Mouse (Mus musculus) midbrain, embryonic 14.5 days (tissue): ENCODE results near the gene Hibch. TPM values are rescaled to one million over a fixed set of nuclear protein-coding genes. Genes with fewer than 3 reads are reported as not detected.
"Not testable (repeated sequence)": the region's sequence is repeated elsewhere in the genome, so short reads cannot be mapped to it uniquely, and the experiment has no call there.

Source experiments
- ATAC-seq: fragments of 200-750 bp; cut with Nextera tagmentation; 2 replicates; pipeline ENCODE4 v1.8.0; 2017; ENCODE audit warnings: moderate number of reproducible peaks, moderate library complexity; ENCODE audit not compliant: low FRiP score, low TSS enrichment
- DNase-seq: peaks from one replicate; pipeline ENCODE4 v3.0.0-alpha.2; 2015
- H3K27ac ChIP-seq: fragments of 300-500 bp; sonication (generic); replicated peaks from 2 replicates; pipeline ENCODE4 v1.5.1; 2014; ENCODE audit warnings: mild to moderate bottlenecking, low read depth, low read length, moderate library complexity
- H3K27me3 ChIP-seq: fragments of 300-500 bp; sonication (generic); 2 replicates; pipeline ENCODE4 v1.6.1; 2014; ENCODE audit warnings: low read length, control low read depth, mixed read lengths; ENCODE audit not compliant: control insufficient read depth, insufficient read depth
- H3K36me3 ChIP-seq: fragments of 300-500 bp; sonication (generic); 2 replicates; pipeline ENCODE4 v1.6.1; 2014; ENCODE audit warnings: low read length, control low read depth; ENCODE audit not compliant: control insufficient read depth, insufficient read depth
- H3K4me1 ChIP-seq: fragments of 300-500 bp; sonication (generic); 2 replicates; pipeline ENCODE4 v1.6.1; 2014; ENCODE audit warnings: mild to moderate bottlenecking, antibody characterized with exemption, low read length, control low read depth; ENCODE audit not compliant: control insufficient read depth, insufficient read depth
- H3K4me2 ChIP-seq: fragments of 300-500 bp; sonication (generic); 2 replicates; pipeline ENCODE4 v1.6.1; 2014; ENCODE audit warnings: mild to moderate bottlenecking, low read length, moderate library complexity
- H3K4me3 ChIP-seq: fragments of 300-500 bp; sonication (generic); replicated peaks from 2 replicates; pipeline ENCODE4 v1.5.1; 2014; ENCODE audit warnings: low read depth, low read length
- H3K9ac ChIP-seq: fragments of 300-500 bp; sonication (generic); replicated peaks from 2 replicates; pipeline ENCODE4 v1.6.1; 2014; ENCODE audit warnings: mild to moderate bottlenecking, low read length, moderate library complexity
- H3K9me3 ChIP-seq: fragments of 300-500 bp; sonication (generic); 2 replicates; pipeline ENCODE4 v1.6.1; 2016; ENCODE audit warnings: low read length, control low read depth, mixed read lengths; ENCODE audit not compliant: control insufficient read depth
- WGBS: fragments of 180-500 bp; shearing (Covaris S2); extraction: QIAGEN DNeasy Blood & Tissue Kit; methylation state at CpG from one replicate; pipeline ENCODE4 v1.1.7; 2014; 5-methylcytosine and 5-hydroxymethylcytosine counted together
- polyA plus RNA-seq: library from polyadenylated mRNA; unstranded; fragments of >200 nt; fragmentation: Nextera tagmentation; extraction: Ambion mirVana; gene quantifications from 2 replicates; pipeline ENCODE4 v1.2.1, GENCODE M21; 2014

The Hibch gene
- polyA plus RNA-seq, 1 experiment from 2014 or later: 31.9 TPM

DNA sequence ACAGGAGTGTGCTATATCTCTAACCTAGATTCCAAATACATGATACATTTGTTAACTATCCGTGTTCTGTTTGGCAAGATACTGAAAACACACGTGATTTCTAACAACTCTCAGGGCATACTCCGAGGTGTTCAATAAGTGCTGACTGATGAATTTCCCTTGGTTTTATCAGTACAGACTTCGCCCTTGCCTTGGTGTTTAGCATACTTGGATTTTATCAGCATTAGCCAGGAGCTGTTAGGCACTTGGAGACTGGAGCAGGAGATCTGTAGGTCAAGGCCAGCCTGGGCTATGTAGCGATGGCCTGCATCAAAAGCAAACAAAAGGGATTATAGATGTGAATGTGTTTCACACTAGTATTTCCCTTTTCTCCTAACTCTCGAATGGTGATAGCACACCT is 36.3 kb upstream of the Hibch start:
- H3K9me3 ChIP-seq: no peaks in the 10 kb centered on the region
- DNase-seq (no peak), ATAC-seq (no peak)
- no peak overlapping the region for H3K4me3 ChIP-seq
- no peaks in the 10 kb centered on the region for H3K4me1 ChIP-seq
- WGBS: 91% methylated on average over 6 of the region's 6 CpGs
- no peak overlapping the region for H3K27ac ChIP-seq
- no peak overlapping the region for H3K9ac ChIP-seq
- H3K36me3 ChIP-seq: no peaks in the 10 kb centered on the region
- H3K27me3 ChIP-seq: no peaks in the 10 kb centered on the region
- no peak overlapping the region for H3K4me2 ChIP-seq

DNA sequence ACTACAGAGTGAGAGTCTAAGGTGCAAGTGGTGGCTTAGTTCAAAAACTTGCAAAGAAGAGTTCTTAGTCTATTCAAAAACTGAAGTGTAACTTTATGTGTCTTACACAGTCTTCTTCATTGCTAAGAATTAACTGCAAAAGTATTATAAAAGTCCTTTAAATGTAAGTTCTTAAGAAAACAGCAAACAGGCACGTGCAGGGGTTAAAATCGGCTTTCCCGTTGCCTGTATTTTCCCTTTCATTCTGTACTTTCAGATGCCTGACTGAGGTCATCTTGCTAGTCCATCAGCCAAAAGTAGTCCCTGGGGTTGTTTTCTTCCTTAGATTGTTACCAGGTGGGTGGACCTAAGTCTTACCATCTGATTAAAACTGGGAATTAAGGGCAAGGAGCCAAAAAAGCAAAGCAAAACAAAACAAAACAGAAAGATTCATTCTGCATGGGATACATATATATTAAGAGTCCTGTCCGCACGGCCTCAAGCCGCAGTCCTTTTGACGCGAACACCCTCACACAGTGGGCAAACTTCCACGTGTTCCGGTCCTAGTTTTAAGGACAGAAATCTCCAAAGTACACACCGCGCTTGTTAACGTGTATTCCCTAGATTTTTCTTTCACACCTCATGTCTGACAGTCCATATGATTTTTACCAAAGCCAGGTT is 28.4 kb upstream of the Hibch start:
- H3K4me3 ChIP-seq: peak overlapping the region; percentile 71
- H3K36me3 ChIP-seq: no peaks in the 10 kb centered on the region
- peak overlapping the region; percentile 93 for H3K9ac ChIP-seq
- WGBS: 69% methylated on average over 13 of the region's 13 CpGs
- no peak overlapping the region for H3K27ac ChIP-seq
- H3K27me3 ChIP-seq: no peaks in the 10 kb centered on the region
- peak overlapping the region; percentile 86 for H3K4me2 ChIP-seq
- DNase-seq (peak; percentile 21), ATAC-seq (peak; percentile 16)
- peaks cover 16% of the 10 kb centered on the region for H3K4me1 ChIP-seq
- H3K9me3 ChIP-seq: no peaks in the 10 kb centered on the region

DNA sequence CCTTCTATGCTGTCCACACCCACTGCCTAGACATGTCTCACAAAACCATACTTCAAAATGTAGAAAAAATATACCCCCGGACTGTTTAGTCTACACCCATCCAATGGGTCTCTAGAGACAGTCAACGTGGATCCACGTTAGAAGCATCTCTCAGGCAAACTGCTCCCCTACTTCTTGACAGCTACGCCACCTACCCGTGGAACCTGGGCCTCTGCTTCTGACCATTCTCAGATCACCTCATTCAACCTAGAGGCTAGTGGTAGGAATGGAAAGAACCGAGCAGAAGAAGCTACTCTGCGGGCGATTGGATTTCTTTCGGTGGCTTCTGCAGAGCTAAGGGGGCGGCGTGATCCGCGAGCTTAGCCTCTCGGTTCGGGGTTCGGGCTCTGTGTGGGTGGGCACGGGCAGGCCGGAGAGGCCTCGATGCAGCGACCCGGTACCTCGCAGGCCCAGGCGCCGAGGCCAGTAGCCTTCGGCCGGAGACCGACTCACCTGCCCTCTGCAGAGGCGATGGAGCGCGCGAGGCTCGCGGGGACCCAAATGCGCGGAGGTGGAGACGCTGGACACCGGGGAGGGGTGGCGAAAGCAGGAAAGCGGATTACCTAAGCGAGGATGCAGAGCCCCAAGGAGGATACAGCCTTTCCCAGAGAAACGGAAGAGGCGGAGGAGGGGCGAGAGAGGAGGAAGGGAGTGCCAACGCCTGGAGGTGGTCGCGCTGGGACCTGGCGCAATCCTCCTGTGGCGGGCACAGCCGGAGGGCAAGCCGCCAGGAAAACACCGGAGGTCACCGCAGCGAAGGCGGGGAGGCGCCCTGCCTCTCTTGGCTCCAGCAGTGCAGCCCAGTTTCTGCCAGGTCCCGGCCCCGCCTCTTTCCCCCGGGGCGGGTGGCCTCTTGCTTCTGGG is 27.6 kb upstream of the Hibch start, which contains the start of gene Inpp1:
Gene Inpp1, minus strand, starts transcription at position 779 of the 903 bp plus-strand sequence.
- no peaks in the 10 kb centered on the region for H3K27me3 ChIP-seq
- H3K27ac ChIP-seq: peak within 1 kb of the TSS; percentile 90
- H3K4me3 ChIP-seq: peak within 1 kb of the TSS; percentile 71
- H3K9ac ChIP-seq: peak within 1 kb of the TSS; percentile 93
- H3K9me3 ChIP-seq: no peaks in the 10 kb centered on the region
- ATAC-seq: peak; percentile 83
- peak; percentile 82 for DNase-seq
- 1% methylated on average over 59 of the region's 59 CpGs for WGBS
- no peaks in the 10 kb centered on the region for H3K36me3 ChIP-seq
- H3K4me2 ChIP-seq: peak within 1 kb of the TSS; percentile 86
- peaks cover 16% of the 10 kb centered on the region for H3K4me1 ChIP-seq

DNA sequence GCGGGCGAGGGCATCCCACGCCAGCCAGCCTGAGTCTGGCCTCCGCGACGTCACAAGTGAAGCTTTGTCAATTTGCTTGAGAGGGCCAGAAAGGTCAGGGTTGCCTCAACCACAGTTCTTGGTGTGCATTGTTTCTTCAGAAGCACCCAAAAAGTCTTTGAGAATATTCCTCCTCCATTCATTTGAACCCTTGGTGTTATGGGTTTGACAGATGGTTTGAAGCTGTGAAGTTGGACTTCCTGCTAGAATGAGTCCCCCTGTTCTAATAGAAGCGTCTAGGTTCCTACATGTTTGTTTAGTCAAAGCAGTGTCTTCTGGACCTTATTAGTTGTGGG is 26.9 kb upstream of the Hibch start:
- ATAC-seq (no peak), DNase-seq (no peak)
- H3K9ac ChIP-seq: peak overlapping the region; percentile 93
- no peaks in the 10 kb centered on the region for H3K9me3 ChIP-seq
- H3K4me1 ChIP-seq: peaks cover 16% of the 10 kb centered on the region
- peak overlapping the region; percentile 90 for H3K27ac ChIP-seq
- no peaks in the 10 kb centered on the region for H3K36me3 ChIP-seq
- WGBS: 8% methylated on average over 6 of the region's 7 CpGs
- H3K4me3 ChIP-seq: peak overlapping the region; percentile 71
- no peaks in the 10 kb centered on the region for H3K27me3 ChIP-seq
- H3K4me2 ChIP-seq: peak overlapping the region; percentile 86

DNA sequence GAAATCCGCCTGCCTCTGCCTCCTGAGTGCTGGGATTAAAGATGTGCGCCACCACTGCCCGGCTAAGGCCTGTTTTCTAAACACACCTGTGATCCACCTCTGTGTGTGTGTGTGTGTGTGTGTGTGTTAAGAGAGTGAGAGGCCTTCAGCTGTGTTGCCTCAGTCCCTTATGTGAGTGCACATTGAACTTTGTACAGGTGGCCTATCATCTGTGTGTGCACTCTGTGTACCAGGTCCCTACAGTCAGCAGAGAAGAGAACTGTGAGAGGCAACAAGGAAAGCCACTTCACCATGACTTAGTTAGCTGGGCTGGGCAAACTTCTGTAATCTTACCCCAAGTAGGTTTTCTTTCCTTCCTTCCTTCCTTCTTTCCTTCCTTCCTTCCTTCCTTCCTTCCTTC is 5.6 kb upstream of the Hibch start:
- 86% methylated on average over 3 of the region's 3 CpGs for WGBS
- no peak for ATAC-seq

DNA sequence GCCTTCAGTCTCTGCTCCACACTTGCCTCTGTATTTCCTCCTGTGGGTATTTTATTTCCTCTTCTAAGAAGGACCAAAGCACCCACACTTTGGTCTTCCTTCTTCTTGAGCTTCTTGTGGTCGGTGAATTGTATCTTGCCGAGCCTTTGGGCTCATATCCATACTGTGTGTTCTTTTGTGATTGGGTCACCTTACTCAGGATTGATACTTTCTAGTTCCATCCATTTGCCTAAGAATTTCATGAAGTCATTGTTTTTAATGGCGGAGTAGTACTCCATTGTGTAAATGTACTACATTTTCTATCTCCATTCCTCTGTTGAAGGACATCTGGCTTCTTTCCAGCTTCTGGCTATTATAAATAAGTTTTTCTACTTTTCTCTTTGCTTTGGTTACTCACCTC is 375 bp upstream of the Hibch start:
- Histone ChIP-seq H3K9me3 (no peaks in the 10 kb centered on the region), H3K9ac (no peak overlapping the region), H3K4me2 (peak overlapping the region; percentile 71), H3K4me1 (peaks cover 7% of the 10 kb centered on the region), H3K27me3 (no peaks in the 10 kb centered on the region), H3K4me3 (peak overlapping the region; percentile 59), H3K36me3 (no peaks in the 10 kb centered on the region), H3K27ac (no peak overlapping the region)
- no peak for DNase-seq
- ATAC-seq: peak; percentile 36
- 26% methylated on average over 3 of the region's 3 CpGs for WGBS

More for the DNA sequence above, 5.6 kb upstream of the Hibch start:
- no peak overlapping the region for H3K27ac ChIP-seq
- no peak overlapping the region for H3K9ac ChIP-seq
- H3K9me3 ChIP-seq: no peaks in the 10 kb centered on the region
- DNase-seq: no peak
- no peaks in the 10 kb centered on the region for H3K36me3 ChIP-seq
- no peak overlapping the region for H3K4me3 ChIP-seq
- H3K27me3 ChIP-seq: no peaks in the 10 kb centered on the region
- H3K4me2 ChIP-seq: no peak overlapping the region
- no peaks in the 10 kb centered on the region for H3K4me1 ChIP-seq

DNA sequence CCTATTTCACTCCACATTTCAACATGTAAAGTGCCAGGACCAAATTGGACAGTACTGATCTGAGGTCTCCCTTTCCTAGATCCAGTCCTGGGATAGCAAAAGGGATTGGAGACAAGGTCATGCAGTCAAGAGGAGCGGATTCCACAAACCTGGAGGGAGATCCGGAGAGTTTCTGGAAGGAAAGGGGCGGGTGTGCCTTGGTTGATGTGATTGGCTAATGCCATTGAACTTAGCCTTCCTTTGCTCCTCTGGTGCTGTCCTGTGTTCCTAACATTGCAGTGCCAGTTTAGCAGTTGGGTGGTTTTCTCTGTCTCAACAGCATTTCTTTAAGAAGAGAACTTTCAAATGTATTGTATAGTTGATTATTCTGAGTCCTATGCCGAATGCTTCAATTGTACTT is 1.8 kb downstream of the Hibch start:
- no peak for DNase-seq
- peaks cover 7% of the 10 kb centered on the region for H3K4me1 ChIP-seq
- no peak overlapping the region for H3K4me2 ChIP-seq
- no peak overlapping the region for H3K27ac ChIP-seq
- no peak overlapping the region for H3K4me3 ChIP-seq
- no peak for ATAC-seq
- H3K9me3 ChIP-seq: no peaks in the 10 kb centered on the region
- H3K9ac ChIP-seq: no peak overlapping the region
- H3K36me3 ChIP-seq: no peaks in the 10 kb centered on the region
- H3K27me3 ChIP-seq: no peaks in the 10 kb centered on the region
- 88% methylated on average over 4 of the region's 4 CpGs for WGBS

DNA sequence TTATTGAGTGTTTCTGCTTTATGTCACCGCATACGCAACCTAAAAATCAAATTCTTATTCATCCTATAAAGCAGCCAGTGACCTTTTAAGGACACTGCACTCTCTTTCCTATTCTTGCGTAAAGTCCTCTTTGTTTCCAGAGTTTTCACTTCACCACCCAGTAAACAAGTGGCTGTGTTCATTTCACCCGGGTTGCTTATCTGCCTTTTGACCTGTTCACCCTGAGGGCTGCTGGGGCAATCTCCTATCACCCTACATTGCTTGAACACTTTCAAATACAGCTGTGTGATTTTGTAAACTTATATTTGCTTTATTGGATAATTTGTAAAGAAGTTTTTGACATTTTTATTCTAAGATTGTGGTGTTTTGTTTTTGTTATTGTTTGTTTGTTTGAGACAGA is 4.7 kb downstream of the Hibch start:
- Histone ChIP-seq H3K9me3 (no peaks in the 10 kb centered on the region), H3K27me3 (no peaks in the 10 kb centered on the region), H3K4me1 (peaks cover 7% of the 10 kb centered on the region), H3K4me2 (no peak overlapping the region), H3K27ac (no peak overlapping the region), H3K4me3 (no peak overlapping the region), H3K36me3 (no peaks in the 10 kb centered on the region), H3K9ac (no peak overlapping the region)
- ATAC-seq (no peak), DNase-seq (no peak)
- WGBS: 83% methylated on average over 4 of the region's 4 CpGs

DNA sequence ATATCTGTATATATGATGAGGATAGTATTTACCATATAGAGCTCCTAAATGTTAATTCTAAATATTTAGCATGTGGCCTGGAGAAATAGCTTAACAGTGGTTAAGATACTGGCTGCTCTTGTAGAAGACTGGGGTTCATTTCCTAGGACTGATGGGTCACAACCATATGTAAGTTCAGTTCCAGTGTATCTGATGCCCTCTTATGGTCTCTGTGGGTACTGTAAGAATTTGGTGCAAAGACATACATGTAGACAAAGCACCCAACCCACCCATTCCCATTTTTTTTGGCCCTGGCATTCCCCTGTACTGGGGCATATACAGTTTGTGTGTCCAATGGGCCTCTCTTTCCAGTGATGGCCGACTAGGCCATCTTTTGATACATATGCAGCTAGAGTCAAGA is 9.3 kb downstream of the Hibch start:
- H3K36me3 ChIP-seq, ATAC-seq, H3K4me3 ChIP-seq, H3K27me3 ChIP-seq, H3K27ac ChIP-seq, H3K9me3 ChIP-seq, H3K9ac ChIP-seq, H3K4me1 ChIP-seq, H3K4me2 ChIP-seq: not testable (repeated sequence)
- no CpG with 5 or more reads among the region's 1 CpGs for WGBS
- DNase-seq: peak; percentile 63
